Mouse (Mus musculus): Measurements from ENCODE around the gene Lypla2. TPM values are rescaled to one million over a fixed set of nuclear protein-coding genes. Genes with fewer than 3 reads are reported as not detected.
"Not testable (repeated sequence)": the region's sequence is repeated elsewhere in the genome, so short reads cannot be mapped to it uniquely, and the experiment has no call there.

Gene Lypla2
- polyA plus RNA-seq, 1 experiment from 2014 or later, result 94.9 TPM

DNA sequence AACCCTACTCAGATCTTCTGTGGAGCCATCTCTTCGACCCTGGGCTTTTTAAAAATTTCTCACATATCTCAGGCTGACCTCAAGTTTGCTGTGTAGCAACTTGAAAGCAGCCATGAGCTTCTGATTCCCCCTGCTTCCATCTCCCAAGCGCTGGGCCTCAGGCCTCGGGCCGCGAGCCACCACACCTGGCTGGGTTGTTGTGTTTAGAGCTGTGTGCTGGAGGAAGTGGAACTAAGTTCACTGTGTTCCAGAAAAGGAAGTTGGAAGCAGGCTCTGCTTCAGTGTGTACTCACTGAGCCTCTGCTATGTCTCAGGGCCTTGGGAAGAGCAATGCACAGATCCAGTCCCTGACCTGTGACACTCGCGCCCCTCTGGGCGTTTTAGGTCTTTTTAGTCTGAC lies 24.3 kb downstream of the Lypla2 start:
- Histone ChIP-seq H3K27ac (ENCODE audit: low read length) (no peak overlapping the region), H3K4me2 (ENCODE audit: low read depth, low read length) (no peak overlapping the region; the same call in 1 of the 2 replicates), H3K36me3 (ENCODE audit: control insufficient read depth, insufficient read depth, low read length) (peaks cover 18% of the 10 kb centered on the region), H3K4me3 (replicated peaks; ENCODE audit: low read length) (no peak overlapping the region), H3K27me3 (ENCODE audit: control insufficient read depth, insufficient read depth, low read length) (no peaks in the 10 kb centered on the region), H3K9ac (ENCODE audit: low read length) (no peak overlapping the region), H3K9me3 (replicated peaks; ENCODE audit: control insufficient read depth, low read length) (no peaks in the 10 kb centered on the region), H3K4me1 (ENCODE audit: control insufficient read depth, insufficient read depth, low read length) (0 out of 2 replicates have a peak, but pooled peaks cover 6% of the 10 kb centered on the region)
- WGBS, result 83% methylated on average over 8 of the region's 8 CpGs
- no peak for ATAC-seq (ENCODE audit: insufficient read depth, low FRiP score)

DNA sequence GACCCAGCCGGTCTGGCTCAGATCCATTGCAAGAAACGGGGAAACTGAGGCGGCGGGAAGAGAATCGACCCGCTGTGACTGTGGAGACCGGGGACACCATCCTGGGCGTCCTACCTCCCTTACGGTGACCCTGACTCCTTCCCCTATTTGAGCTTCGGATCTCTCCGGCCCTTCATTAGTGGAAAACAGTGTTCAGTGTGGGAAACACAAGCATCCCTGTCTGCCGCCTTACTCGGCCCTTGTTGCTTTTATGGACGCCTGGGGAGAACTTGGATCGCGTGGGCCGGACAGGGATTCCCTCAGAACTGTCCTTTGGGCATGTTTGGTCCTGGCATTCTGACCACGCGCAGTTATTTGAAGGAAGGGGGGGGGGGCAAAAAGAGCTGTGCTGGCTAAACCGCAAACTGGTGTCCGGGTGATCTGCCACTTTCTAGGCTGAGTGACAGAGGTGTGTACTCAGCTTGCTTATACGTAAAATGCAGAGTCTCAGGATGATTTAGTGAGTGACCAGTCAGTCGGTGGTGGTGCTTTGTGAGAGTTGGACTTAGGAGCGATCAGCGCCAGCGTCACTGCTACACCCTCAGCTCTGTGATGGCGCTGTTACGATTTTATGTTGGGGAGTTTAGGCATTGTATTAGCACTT lies 25.6 kb downstream of the Lypla2 start:
- peak; percentile 11; the same call in 1 of the 2 replicates for ATAC-seq (ENCODE audit: insufficient read depth, low FRiP score)
- WGBS, result 1% methylated on average over 28 of the region's 28 CpGs
- peak overlapping the region; percentile 83 for H3K4me3 ChIP-seq (replicated peaks; ENCODE audit: low read length)

DNA sequence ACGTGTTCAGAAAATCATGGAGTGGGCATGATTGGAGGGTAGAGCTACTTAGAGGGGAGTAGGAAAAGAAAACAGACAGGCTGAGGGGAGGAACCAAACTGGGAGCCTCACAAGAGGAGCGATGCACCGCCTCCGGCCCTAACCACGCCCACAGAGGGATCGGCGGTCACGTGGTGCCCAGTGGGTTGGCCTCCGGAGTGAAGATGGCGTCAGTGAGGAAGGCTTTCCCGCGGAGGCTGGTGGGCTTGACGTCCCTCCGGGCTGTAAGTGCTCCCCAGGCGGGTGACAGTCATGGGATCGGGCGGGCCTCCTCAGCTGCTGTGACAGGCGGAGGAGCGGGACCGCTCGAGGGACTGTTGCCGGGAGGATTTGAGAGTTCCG lies 26.2 kb downstream of the Lypla2 start, which contains the start of gene Hmgcl:
TSS of gene Hmgcl (plus strand) at position 171 of the 381 bp plus-strand sequence.
- Histone ChIP-seq H3K4me3 (replicated peaks; ENCODE audit: low read length) (peak within 1 kb of the TSS; percentile 83), H3K9ac (ENCODE audit: low read length) (peak within 1 kb of the TSS; percentile 86), H3K27me3 (ENCODE audit: control insufficient read depth, insufficient read depth, low read length) (no peaks in the 10 kb centered on the region), H3K27ac (ENCODE audit: low read length) (peak within 1 kb of the TSS; percentile 80), H3K9me3 (replicated peaks; ENCODE audit: control insufficient read depth, low read length) (no peaks in the 10 kb centered on the region), H3K36me3 (ENCODE audit: control insufficient read depth, insufficient read depth, low read length) (peaks cover 6% of the 10 kb centered on the region), H3K4me2 (ENCODE audit: low read depth, low read length) (peak within 1 kb of the TSS; percentile 82), H3K4me1 (ENCODE audit: control insufficient read depth, insufficient read depth, low read length) (0 out of 2 replicates have a peak, but pooled peaks cover 6% of the 10 kb centered on the region)
- peak; percentile 93 for ATAC-seq (ENCODE audit: insufficient read depth, low FRiP score)
- 0% methylated on average over 23 of the region's 23 CpGs for WGBS

More for the DNA sequence above, 25.6 kb downstream of the Lypla2 start:
- peak overlapping the region; percentile 86 for H3K9ac ChIP-seq (ENCODE audit: low read length)
- H3K4me2 ChIP-seq (ENCODE audit: low read depth, low read length), result peak overlapping the region; percentile 82
- H3K4me1 ChIP-seq (ENCODE audit: control insufficient read depth, insufficient read depth, low read length), result 0 out of 2 replicates have a peak, but pooled peaks cover 6% of the 10 kb centered on the region
- H3K9me3 ChIP-seq (replicated peaks; ENCODE audit: control insufficient read depth, low read length), result no peaks in the 10 kb centered on the region
- no peaks in the 10 kb centered on the region for H3K27me3 ChIP-seq (ENCODE audit: control insufficient read depth, insufficient read depth, low read length)
- peaks cover 10% of the 10 kb centered on the region for H3K36me3 ChIP-seq (ENCODE audit: control insufficient read depth, insufficient read depth, low read length)
- H3K27ac ChIP-seq (ENCODE audit: low read length), result peak overlapping the region; percentile 75

DNA sequence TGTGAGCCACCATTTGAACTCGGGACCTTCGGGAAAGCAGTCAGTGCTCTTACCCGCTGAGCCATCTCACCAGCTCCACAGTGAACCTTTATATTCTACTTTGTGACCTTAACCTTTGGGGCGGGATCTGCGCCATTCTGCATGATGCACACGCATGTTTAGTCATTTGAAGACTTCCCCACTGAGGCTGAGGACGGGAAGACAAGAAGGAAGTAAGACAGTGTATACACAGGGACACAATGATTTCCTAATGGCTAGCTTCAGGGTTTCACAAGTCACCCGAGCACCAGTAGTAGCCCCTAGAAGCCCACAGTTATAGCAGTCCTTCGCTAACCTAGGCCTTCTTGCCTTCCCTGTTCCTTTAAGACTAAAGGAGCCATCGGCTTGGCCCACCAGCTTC lies 26.7 kb downstream of the Lypla2 start:
- Histone ChIP-seq H3K27ac (ENCODE audit: low read length) (peak overlapping the region; percentile 80), H3K27me3 (ENCODE audit: control insufficient read depth, insufficient read depth, low read length) (no peaks in the 10 kb centered on the region), H3K4me2 (ENCODE audit: low read depth, low read length) (peak overlapping the region; percentile 82), H3K9ac (ENCODE audit: low read length) (peak overlapping the region; percentile 86; the same call in 1 of the 2 replicates), H3K36me3 (ENCODE audit: control insufficient read depth, insufficient read depth, low read length) (0 out of 2 replicates have a peak, but pooled peaks cover under 1% of the 10 kb centered on the region), H3K4me1 (ENCODE audit: control insufficient read depth, insufficient read depth, low read length) (0 out of 2 replicates have a peak, but pooled peaks cover 6% of the 10 kb centered on the region), H3K9me3 (replicated peaks; ENCODE audit: control insufficient read depth, low read length) (no peaks in the 10 kb centered on the region), H3K4me3 (replicated peaks; ENCODE audit: low read length) (peak overlapping the region; percentile 83)
- 66% methylated on average over 10 of the region's 10 CpGs for WGBS
- ATAC-seq (ENCODE audit: insufficient read depth, low FRiP score), result no peak

DNA sequence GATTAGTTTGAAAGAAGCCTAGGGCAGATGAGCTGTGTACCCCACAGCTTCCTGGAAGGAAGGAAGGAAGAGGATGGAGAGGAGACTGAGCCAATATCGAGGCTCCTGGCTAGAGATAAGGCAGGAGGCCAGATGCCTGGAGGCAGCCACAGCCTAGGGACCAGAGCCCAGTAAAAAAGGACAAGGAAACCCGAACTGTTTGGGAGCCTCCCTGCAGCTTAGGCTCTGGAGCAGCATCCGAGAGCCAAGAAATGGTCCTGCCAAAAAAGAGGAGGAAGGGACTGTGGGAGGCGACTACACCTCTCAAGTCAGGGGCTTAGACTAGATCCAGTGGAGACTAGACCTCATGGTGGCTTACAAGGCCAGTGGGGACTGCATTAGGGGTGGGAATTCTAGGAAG lies 29.0 kb downstream of the Lypla2 start:
- no peak overlapping the region for H3K4me2 ChIP-seq (ENCODE audit: low read depth, low read length)
- H3K4me3 ChIP-seq (replicated peaks; ENCODE audit: low read length), result no peak overlapping the region
- no peaks in the 10 kb centered on the region for H3K36me3 ChIP-seq (ENCODE audit: control insufficient read depth, insufficient read depth, low read length)
- no peak overlapping the region for H3K9ac ChIP-seq (ENCODE audit: low read length)
- H3K27ac ChIP-seq (ENCODE audit: low read length), result peak overlapping the region; percentile 5; the same call in 1 of the 2 replicates
- WGBS, result 55% methylated on average over 4 of the region's 4 CpGs
- no peaks in the 10 kb centered on the region for H3K9me3 ChIP-seq (replicated peaks; ENCODE audit: control insufficient read depth, low read length)
- no peaks in the 10 kb centered on the region for H3K27me3 ChIP-seq (ENCODE audit: control insufficient read depth, insufficient read depth, low read length)
- ATAC-seq (ENCODE audit: insufficient read depth, low FRiP score), result no peak
- 0 out of 2 replicates have a peak, but pooled peaks cover 2% of the 10 kb centered on the region for H3K4me1 ChIP-seq (ENCODE audit: control insufficient read depth, insufficient read depth, low read length)

DNA sequence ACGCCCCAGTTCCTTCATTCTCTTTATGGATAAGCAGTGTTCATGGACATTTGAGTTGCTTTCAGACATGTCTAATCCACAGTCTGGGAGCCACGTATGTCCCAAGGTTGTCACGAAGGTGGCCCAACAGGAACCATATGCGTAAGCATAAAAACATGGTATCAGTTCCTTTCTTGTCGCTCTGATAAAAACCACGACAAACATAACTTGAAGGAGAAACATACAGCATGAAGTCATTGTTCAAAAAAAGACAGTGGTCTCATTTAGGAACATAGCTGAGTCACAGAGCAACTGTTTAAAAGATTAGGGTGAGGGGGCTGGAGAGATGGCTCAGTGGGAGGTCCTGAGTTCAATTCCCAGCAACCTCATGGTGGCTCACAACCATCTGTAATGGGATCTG lies 30.2 kb downstream of the Lypla2 start:
- Histone ChIP-seq H3K36me3 (ENCODE audit: control insufficient read depth, insufficient read depth, low read length) (no peaks in the 10 kb centered on the region), H3K4me2 (ENCODE audit: low read depth, low read length) (no peak overlapping the region), H3K27ac (ENCODE audit: low read length) (no peak overlapping the region), H3K9ac (ENCODE audit: low read length) (no peak overlapping the region), H3K27me3 (ENCODE audit: control insufficient read depth, insufficient read depth, low read length) (no peaks in the 10 kb centered on the region), H3K4me1 (ENCODE audit: control insufficient read depth, insufficient read depth, low read length) (0 out of 2 replicates have a peak, but pooled peaks cover 2% of the 10 kb centered on the region), H3K9me3 (replicated peaks; ENCODE audit: control insufficient read depth, low read length) (no peaks in the 10 kb centered on the region), H3K4me3 (replicated peaks; ENCODE audit: low read length) (no peak overlapping the region)
- WGBS, result 63% methylated on average over 6 of the region's 6 CpGs
- ATAC-seq (ENCODE audit: insufficient read depth, low FRiP score), result no peak

DNA sequence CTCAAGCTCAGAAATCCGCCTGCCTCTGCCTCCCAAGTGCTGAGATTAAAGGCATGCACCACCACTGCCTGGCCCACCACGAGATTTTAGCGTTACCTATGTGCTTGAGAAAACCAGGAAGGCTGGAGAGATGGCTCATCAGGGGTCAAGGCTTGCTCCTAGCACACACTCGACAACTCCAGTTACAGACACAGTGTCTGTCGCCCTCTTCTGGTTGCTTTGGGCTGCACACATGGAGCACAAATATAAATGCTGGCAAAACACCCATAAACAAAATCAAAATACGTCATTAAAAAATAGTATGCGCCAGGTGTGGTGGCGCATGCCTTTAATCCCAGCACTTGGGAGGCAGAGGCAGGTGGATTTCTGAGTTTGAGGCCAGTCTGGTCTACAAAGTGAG lies 31.4 kb downstream of the Lypla2 start:
- not testable (repeated sequence) for H3K36me3 ChIP-seq (ENCODE audit: control insufficient read depth, insufficient read depth, low read length); ATAC-seq (ENCODE audit: insufficient read depth, low FRiP score); H3K27me3 ChIP-seq (ENCODE audit: control insufficient read depth, insufficient read depth, low read length); H3K27ac ChIP-seq (ENCODE audit: low read length); H3K4me2 ChIP-seq (ENCODE audit: low read depth, low read length); H3K4me1 ChIP-seq (ENCODE audit: control insufficient read depth, insufficient read depth, low read length); H3K9me3 ChIP-seq (replicated peaks; ENCODE audit: control insufficient read depth, low read length); H3K9ac ChIP-seq (ENCODE audit: low read length); H3K4me3 ChIP-seq (replicated peaks; ENCODE audit: low read length)
- WGBS, result 86% methylated on average over 8 of the region's 8 CpGs

DNA sequence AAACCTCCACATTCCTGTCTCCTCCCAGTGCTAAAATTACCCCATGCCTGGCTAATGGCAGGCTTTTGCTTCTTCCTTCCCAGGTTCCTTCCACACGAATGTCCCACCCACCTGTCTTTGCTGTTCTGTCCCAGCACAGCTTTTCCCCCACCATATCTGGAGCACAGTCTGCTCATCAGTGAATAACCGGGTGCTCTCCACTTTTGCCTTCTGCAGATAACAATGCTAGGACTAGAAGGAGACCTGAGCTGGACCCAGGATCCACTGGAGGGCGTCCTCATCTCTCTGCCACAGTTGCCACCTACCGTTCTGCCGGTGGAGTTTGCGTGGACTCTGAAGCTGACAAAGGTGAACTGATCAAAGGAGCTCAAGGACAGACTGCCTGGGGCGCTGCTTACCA lies 33.6 kb downstream of the Lypla2 start:
- peaks cover 2% of the 10 kb centered on the region; the same call in 1 of the 2 replicates for H3K4me1 ChIP-seq (ENCODE audit: control insufficient read depth, insufficient read depth, low read length)
- ATAC-seq (ENCODE audit: insufficient read depth, low FRiP score), result no peak
- 82% methylated on average over 7 of the region's 7 CpGs for WGBS

DNA sequence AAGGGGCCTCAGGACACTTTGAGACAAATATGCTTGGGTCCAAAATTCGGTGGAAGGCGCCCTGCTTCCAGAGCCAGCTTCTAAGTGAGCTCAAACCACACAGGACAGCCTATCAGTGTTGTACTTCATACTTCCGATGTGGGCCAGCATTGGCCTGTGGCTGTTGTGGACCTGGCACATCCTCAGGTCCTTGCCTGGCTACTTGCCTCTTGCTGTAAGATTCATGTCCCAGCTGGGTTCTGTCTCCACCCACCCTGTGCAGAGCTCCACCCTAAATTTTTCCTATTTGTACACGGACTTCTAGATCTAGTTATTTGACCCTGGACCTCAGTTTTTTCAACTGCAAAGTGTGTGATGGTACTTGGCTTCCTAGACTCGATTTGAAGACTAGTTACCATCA lies 36.9 kb downstream of the Lypla2 start:
- Histone ChIP-seq H3K4me3 (replicated peaks; ENCODE audit: low read length) (no peak overlapping the region), H3K9ac (ENCODE audit: low read length) (no peak overlapping the region), H3K9me3 (replicated peaks; ENCODE audit: control insufficient read depth, low read length) (no peaks in the 10 kb centered on the region), H3K27me3 (ENCODE audit: control insufficient read depth, insufficient read depth, low read length) (no peaks in the 10 kb centered on the region), H3K27ac (ENCODE audit: low read length) (no peak overlapping the region), H3K4me2 (ENCODE audit: low read depth, low read length) (no peak overlapping the region), H3K4me1 (ENCODE audit: control insufficient read depth, insufficient read depth, low read length) (peaks cover 2% of the 10 kb centered on the region; the same call in 1 of the 2 replicates), H3K36me3 (ENCODE audit: control insufficient read depth, insufficient read depth, low read length) (peaks cover 5% of the 10 kb centered on the region; the same call in 1 of the 2 replicates)
- 69% methylated on average over 5 of the region's 5 CpGs for WGBS
- no peak for ATAC-seq (ENCODE audit: insufficient read depth, low FRiP score)

More for the DNA sequence above, 33.6 kb downstream of the Lypla2 start:
- no peaks in the 10 kb centered on the region for H3K27me3 ChIP-seq (ENCODE audit: control insufficient read depth, insufficient read depth, low read length)
- H3K4me3 ChIP-seq (replicated peaks; ENCODE audit: low read length), result no peak overlapping the region
- H3K36me3 ChIP-seq (ENCODE audit: control insufficient read depth, insufficient read depth, low read length), result peaks cover 5% of the 10 kb centered on the region; the same call in 1 of the 2 replicates
- H3K27ac ChIP-seq (ENCODE audit: low read length), result no peak overlapping the region
- no peak overlapping the region for H3K9ac ChIP-seq (ENCODE audit: low read length)
- H3K4me2 ChIP-seq (ENCODE audit: low read depth, low read length), result no peak overlapping the region
- H3K9me3 ChIP-seq (replicated peaks; ENCODE audit: control insufficient read depth, low read length), result no peaks in the 10 kb centered on the region

Measured in stomach, embryonic 16.5 days (tissue).